Mouse (Mus musculus) embryonic facial prominence, embryonic 15.5 days (tissue): ENCODE measurements around the gene Sprr2a1. TPM values are rescaled to one million over a fixed set of nuclear protein-coding genes. Genes with fewer than 3 reads are reported as not detected.
"Not testable (repeated sequence)": the region's sequence is repeated elsewhere in the genome, so short reads cannot be mapped to it uniquely, and the experiment has no call there.

ENCODE experiments used
- ATAC-seq: fragments of 200-750 bp; cut with Nextera tagmentation; 2 replicates; pipeline ENCODE4 v1.8.0; 2017; ENCODE audit warnings: low read depth, moderate TSS enrichment; ENCODE audit not compliant: insufficient number of reproducible peaks, low FRiP score, low TSS enrichment
- H3K27ac ChIP-seq: fragments of 300-500 bp; sonication (generic); replicated peaks from 2 replicates; pipeline ENCODE4 v1.5.1; 2015; ENCODE audit warnings: mild to moderate bottlenecking, inconsistent platforms
- H3K27me3 ChIP-seq: fragments of 300-500 bp; sonication (generic); 2 replicates; pipeline ENCODE4 v1.6.1; 2015; ENCODE audit warnings: inconsistent platforms
- H3K36me3 ChIP-seq: fragments of 300-500 bp; sonication (generic); 2 replicates; pipeline ENCODE4 v1.6.1; 2015; ENCODE audit warnings: mild to moderate bottlenecking, inconsistent platforms
- H3K4me1 ChIP-seq: fragments of 300-500 bp; sonication (generic); 2 replicates; pipeline ENCODE4 v1.6.1; 2015; ENCODE audit warnings: inconsistent platforms
- H3K4me2 ChIP-seq: fragments of 300-500 bp; sonication (generic); replicated peaks from 2 replicates; pipeline ENCODE4 v1.6.1; 2015; ENCODE audit warnings: mild to moderate bottlenecking, inconsistent platforms
- H3K4me3 ChIP-seq: fragments of 300-500 bp; sonication (generic); replicated peaks from 2 replicates; pipeline ENCODE4 v1.5.1; 2015; ENCODE audit warnings: mild to moderate bottlenecking, inconsistent platforms
- H3K9ac ChIP-seq: fragments of 300-500 bp; sonication (generic); 2 replicates; pipeline ENCODE4 v1.6.1; 2015; ENCODE audit warnings: inconsistent platforms
- H3K9me3 ChIP-seq: fragments of 300-500 bp; sonication (generic); replicated peaks from 2 replicates; pipeline ENCODE4 v1.6.1; 2016; ENCODE audit warnings: inconsistent platforms
- WGBS: fragments of 180-500 bp; shearing (Covaris S2); methylation state at CpG from one replicate; pipeline ENCODE4 v1.1.7; 2015; 5-methylcytosine and 5-hydroxymethylcytosine counted together
- polyA plus RNA-seq: library from polyadenylated mRNA; unstranded; fragments of >200 nt; fragmentation: Nextera tagmentation; extraction: Ambion mirVana; gene quantifications from 2 replicates; pipeline ENCODE4 v1.2.1, GENCODE M21; 2015

Sprr2a1 gene
- polyA plus RNA-seq = 0.12 TPM in 1 of 2 replicates, not detected in the other

DNA sequence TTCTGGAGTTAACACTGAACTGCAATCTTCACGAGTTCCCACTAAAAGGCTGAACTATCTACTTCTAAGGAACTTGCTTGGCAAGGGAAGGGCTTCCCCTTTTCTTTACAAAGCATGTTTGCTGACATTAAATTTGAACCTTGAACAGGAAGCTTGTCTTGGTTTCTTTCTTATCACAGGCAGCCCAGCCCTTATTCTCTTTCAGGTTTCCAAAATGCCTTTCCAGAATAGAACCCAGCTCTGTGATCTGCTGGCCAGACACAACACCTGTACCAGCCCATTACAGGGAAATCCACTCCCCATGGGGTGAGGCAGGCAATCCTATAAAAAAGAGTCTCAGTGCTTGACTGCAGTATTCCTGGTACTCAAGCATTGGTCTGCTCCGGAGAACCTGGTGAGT is at the start of gene Sprr2a1, which contains the start of gene Sprr2a2:
Gene Sprr2a1, plus strand, starts transcription at position 231 of the 400 bp plus-strand sequence.
Gene Sprr2a2, plus strand, starts transcription at position 352 of the 400 bp plus-strand sequence.
- ATAC-seq, H3K4me2 ChIP-seq, H3K27ac ChIP-seq, H3K9ac ChIP-seq, H3K4me1 ChIP-seq, H3K4me3 ChIP-seq, H3K9me3 ChIP-seq, H3K27me3 ChIP-seq, H3K36me3 ChIP-seq: not testable (repeated sequence)
- no CpG with 5 or more reads among the region's 2 CpGs for WGBS

- no peaks in the 10 kb centered on the region for H3K9me3 ChIP-seq
- H3K4me1 ChIP-seq = no peaks in the 10 kb centered on the region
- no peaks in the 10 kb centered on the region for H3K27me3 ChIP-seq
- no peak overlapping the region for H3K4me2 ChIP-seq
- H3K4me3 ChIP-seq = no peak overlapping the region
- H3K36me3 ChIP-seq = no peaks in the 10 kb centered on the region
- no peak overlapping the region for H3K9ac ChIP-seq
- ATAC-seq = no peak
- WGBS = 61% methylated on average over 3 of the region's 3 CpGs
- 0 out of 2 replicates have a peak overlapping the region, but pooled peaks have one; percentile 58 for H3K27ac ChIP-seq
These were observed 45.8 kb upstream of the Sprr2a1 start for GRCm38 (mm10) chr3:92169847-92170246.

DNA sequence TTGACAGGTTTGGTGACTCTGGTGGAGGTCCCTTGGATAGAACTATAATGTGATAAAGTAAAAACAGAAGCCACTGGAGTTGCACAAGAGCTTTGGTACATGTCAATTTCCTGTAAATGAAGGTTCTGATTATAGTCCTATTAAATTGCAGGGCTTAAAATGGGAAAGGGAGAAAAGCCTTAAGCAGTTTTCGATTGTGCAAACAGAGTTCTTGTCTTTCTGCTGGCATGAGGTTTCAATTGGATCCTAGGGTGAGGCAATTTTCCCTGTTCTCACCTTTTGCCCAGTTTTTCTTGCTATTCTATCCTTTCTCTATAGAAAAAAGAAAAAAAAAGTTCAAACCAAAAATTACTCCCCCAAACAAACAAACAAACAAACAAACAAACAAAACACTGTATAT is 38.7 kb upstream of the Sprr2a1 start:
- no peaks in the 10 kb centered on the region for H3K9me3 ChIP-seq
- H3K4me3 ChIP-seq = no peak overlapping the region
- no peak for ATAC-seq
- no peak overlapping the region for H3K9ac ChIP-seq
- H3K4me1 ChIP-seq = no peaks in the 10 kb centered on the region
- no peak overlapping the region for H3K27ac ChIP-seq
- no peaks in the 10 kb centered on the region for H3K27me3 ChIP-seq
- no peaks in the 10 kb centered on the region for H3K36me3 ChIP-seq
- no peak overlapping the region for H3K4me2 ChIP-seq
- WGBS = 26% methylated on average over 1 of the region's 1 CpGs

DNA sequence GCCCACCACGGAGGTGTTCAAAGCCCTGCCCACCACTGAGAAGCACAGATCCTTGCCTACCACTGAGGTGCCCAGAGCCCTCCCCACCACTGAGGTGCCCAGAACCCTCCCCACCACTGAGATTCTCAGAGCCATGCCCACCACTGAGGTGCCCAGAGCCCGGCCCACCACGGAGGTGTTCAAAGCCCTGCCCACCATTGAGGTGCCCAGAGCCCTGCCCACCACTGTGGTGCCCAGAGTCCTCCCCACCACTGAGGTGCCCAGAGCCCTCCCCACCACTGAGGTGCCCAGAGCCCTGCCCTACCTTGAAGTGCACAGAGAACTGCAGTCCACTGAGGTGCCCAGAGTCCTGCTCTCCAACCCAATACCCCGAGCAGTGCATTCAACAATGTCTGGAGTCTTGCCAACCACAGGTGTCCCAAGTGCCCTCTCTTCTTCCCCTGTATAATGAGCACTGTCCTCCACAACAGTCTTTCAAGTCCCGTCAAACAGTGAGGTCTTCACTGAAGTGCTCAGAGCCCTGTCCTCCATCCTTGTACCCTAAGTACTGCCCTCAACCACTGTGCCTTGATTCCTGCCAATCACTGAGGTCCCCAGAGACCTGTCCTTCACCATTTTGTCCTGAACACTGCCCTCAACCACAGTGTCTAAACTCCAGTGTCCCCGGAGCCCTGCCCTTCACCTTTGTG is 19.9 kb upstream of the Sprr2a1 start:
- no peaks in the 10 kb centered on the region for H3K27me3 ChIP-seq
- no peak overlapping the region for H3K9ac ChIP-seq
- H3K4me3 ChIP-seq = no peak overlapping the region
- no peaks in the 10 kb centered on the region for H3K36me3 ChIP-seq
- WGBS = 85% methylated on average over 6 of the region's 6 CpGs
- no peak overlapping the region for H3K27ac ChIP-seq
- no peaks in the 10 kb centered on the region for H3K9me3 ChIP-seq
- no peaks in the 10 kb centered on the region for H3K4me1 ChIP-seq
- H3K4me2 ChIP-seq = no peak overlapping the region
- no peak for ATAC-seq

DNA sequence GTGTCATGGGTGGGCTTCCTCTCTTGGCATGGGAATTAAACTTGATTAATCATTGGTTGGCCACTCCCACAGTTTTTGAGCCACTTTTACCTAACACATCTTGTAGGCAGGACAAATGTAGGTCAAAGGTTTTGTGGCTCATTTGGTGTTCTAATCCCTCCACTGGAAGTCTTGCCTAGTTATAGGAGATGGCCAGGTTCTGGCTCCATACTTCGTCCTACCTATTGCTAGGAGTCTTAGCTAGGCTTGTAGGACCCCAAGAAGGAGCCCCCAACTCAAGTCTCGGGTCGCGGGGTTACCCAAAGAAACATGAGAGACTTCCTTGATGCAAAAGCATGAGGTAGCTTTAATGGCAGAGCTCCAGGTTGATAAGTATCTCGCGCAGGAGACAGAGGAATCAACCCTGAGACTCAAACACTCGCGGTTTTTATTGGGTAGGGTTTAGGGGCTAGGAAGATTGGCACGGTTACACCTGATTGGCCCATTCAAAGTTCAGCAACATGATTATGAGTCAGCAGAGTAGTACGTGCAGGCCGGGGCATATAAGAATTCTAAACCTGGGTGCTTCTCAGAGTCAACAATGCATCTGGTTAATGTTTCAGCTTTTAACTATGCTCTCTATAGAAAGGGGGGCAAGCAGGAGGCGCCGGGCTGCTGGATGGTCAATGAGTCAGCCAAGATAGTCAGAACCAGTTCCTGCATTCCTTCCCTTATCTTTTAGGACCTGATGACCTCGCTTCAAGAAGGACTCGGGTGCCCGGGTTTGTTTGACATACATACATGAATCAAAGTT is 4.3 kb upstream of the Sprr2a1 start:
- H3K27me3 ChIP-seq, H3K4me3 ChIP-seq, H3K36me3 ChIP-seq, H3K27ac ChIP-seq, H3K9me3 ChIP-seq, H3K9ac ChIP-seq, H3K4me1 ChIP-seq, ATAC-seq, H3K4me2 ChIP-seq: not testable (repeated sequence)
- WGBS = no CpG with 5 or more reads among the region's 16 CpGs

DNA sequence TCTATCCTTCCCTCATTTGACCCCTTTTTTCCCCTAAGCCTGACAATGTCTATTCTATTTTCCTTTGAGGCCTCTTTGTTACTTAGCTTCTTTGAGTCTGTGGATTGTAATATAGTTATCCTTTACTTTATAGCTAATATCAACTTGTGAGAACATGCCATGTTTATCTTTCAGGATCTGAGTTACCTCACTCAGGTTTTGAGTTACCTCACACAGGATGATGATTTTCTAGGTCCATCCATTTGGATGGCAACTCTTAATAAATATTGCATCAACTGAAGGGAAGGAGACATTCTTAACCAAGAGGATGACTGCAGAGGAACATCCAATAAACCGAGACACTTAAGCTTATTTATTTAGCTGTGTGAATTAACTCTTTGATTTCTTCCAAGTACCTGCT is 3.5 kb upstream of the Sprr2a1 start:
- not testable (repeated sequence) for H3K27ac ChIP-seq, H3K27me3 ChIP-seq, H3K4me3 ChIP-seq, H3K36me3 ChIP-seq, H3K4me1 ChIP-seq, H3K9ac ChIP-seq, ATAC-seq, H3K4me2 ChIP-seq, H3K9me3 ChIP-seq
- WGBS = no CpG with 5 or more reads among the region's 1 CpGs

DNA sequence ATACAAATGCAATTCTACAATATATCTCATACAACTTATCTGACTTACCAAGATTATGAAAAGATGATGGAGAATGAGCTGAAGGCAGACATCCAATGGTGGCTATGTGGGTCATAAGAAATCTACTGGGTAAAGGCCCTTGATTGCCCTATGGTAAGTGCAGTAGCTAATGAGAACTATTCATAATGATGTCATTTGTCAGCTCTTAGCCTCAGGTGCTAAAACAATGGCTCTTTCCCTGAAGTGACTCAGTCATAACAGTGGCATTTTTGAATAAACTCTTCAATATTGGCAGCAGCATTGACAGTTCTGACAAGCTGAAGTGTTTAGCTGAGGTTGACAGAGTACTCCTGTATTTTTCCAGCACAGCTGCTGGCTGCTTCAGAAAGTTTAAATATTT is 1.9 kb upstream of the Sprr2a1 start:
- H3K27ac ChIP-seq, H3K9ac ChIP-seq, H3K9me3 ChIP-seq, H3K4me3 ChIP-seq, H3K27me3 ChIP-seq, ATAC-seq, H3K4me2 ChIP-seq, H3K4me1 ChIP-seq, H3K36me3 ChIP-seq: not testable (repeated sequence)

- H3K36me3 ChIP-seq, H3K27ac ChIP-seq, H3K4me2 ChIP-seq, H3K4me1 ChIP-seq, H3K4me3 ChIP-seq, H3K9ac ChIP-seq, H3K9me3 ChIP-seq, H3K27me3 ChIP-seq: not testable (repeated sequence)
- ATAC-seq = peak; percentile 54; the same call in 1 of the 2 replicates
- WGBS = no CpG with 5 or more reads among the region's 8 CpGs
These were observed 3.4 kb downstream of the Sprr2a1 start for GRCm38 (mm10) chr3:92219031-92219430.

GRCm38 (mm10) chr3:92223708-92224107 is 8.1 kb downstream of the Sprr2a1 start:
- H3K4me2 ChIP-seq, H3K27ac ChIP-seq, H3K9me3 ChIP-seq, H3K27me3 ChIP-seq, H3K4me1 ChIP-seq, H3K4me3 ChIP-seq, H3K36me3 ChIP-seq, H3K9ac ChIP-seq: not testable (repeated sequence)
- ATAC-seq = peak; percentile 63; the same call in 1 of the 2 replicates

DNA sequence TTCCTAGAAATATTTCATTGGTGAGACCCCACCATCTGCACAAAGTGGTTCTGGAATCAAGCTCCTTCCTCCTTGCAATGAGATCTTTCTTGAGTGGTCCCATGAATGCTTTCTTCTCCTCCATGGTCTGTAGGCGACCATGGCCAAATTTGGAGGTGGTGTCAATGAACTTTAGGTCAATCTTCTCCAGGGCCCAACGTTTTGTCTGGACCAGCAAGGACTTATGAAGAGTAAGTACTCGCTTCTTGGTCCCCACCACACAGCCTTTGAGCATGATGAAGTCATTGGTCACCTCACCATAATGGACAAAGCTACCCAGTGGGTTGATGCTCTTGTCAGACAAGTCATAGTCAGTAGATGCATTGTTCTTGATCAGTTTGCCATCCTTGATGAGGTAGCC is 11.8 kb downstream of the Sprr2a1 start:
- not testable (repeated sequence) for H3K4me1 ChIP-seq, H3K36me3 ChIP-seq, ATAC-seq, H3K4me3 ChIP-seq, H3K9me3 ChIP-seq, H3K27me3 ChIP-seq, H3K4me2 ChIP-seq, H3K9ac ChIP-seq, H3K27ac ChIP-seq
- WGBS = 74% methylated on average over 3 of the region's 3 CpGs

DNA sequence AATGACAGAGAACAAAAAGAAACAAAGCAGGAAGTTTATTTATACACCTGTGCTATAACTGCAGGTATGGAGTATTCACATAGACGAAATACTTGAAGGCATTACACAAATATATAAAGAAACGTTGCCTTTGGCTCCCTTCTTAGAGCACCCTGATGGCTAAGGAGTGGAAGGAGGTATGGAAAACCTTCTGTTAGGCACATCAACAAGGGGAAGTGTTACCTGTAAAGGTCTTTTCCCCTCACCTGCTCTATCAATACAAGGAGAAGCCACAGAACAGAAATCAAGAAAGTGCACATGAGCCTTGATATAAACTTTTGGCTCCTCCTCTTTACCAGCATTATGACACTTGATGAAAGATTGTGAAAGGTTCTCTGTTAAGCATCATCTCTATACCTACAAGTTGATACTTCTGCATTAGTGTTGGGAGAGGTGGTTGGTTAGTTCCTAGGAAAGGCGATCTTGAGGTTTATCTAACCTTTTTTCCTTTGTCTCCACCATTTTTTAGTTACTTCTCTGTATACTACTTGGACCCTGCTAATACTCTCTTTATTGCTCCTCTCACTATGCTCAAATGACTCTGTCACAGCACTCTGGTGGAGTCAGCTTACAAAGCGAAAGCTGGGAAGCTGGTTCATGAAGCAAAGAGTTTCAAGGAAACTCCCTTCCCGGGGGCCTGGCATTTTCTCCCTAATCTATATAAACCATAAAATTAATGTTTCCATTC is 21.0 kb downstream of the Sprr2a1 start:
- ATAC-seq = 0 out of 2 replicates have a peak, but pooled peaks have one; percentile 43
- no CpG with 5 or more reads among the region's 5 CpGs for WGBS

More for the DNA sequence above, 21.0 kb downstream of the Sprr2a1 start:
- not testable (repeated sequence) for H3K9ac ChIP-seq, H3K27ac ChIP-seq, H3K4me3 ChIP-seq, H3K9me3 ChIP-seq, H3K27me3 ChIP-seq, H3K36me3 ChIP-seq, H3K4me1 ChIP-seq, H3K4me2 ChIP-seq
